Comparison of ENCODE assay signal across 20 mouse cellular contexts in the genomic region with DNA sequence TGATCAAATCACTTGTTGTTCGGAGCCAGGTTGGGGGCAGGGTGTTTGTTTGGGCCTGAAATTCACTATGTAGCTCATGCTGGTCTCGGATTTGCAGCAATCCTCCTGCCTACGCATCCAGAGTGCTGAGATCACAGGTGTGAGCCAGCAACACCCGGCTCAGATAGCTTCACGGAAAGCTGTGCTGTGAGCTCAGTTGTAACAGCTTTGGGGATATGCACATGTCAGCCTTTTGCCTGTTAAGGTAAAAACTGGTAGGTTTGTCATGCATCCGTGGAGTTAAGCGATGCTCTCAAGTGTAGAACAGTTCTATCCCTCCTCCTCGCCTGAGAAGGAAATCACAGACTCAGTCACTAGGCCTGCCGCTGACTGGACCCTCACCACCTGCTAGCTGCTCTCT. TPM values are rescaled to one million over a fixed set of nuclear protein-coding genes. Genes with fewer than 3 reads are reported as not detected.
DNase-seq lines count a peak whose midpoint lies in the region; ATAC-seq lines count a peak whose summit lies in the region.
"Had no signal": no experiment of that assay in that cellular context is flagged by ENCODE, and none has a peak within 500 bp of the region (broad histone marks: within the 10 kb centered on the region; RNA-seq: fewer than 3 reads in every experiment).

No protein-coding gene starts in this region.

- ATAC-seq in forebrain, embryonic 16.5 days: peak; percentile 49; the same call in 1 of the 2 replicates
- no peak for ATAC-seq in forebrain, embryonic 15.5 days (replicated peaks)
- ATAC-seq: midbrain, embryonic 16.5 days had no signal

- H3K4me2 ChIP-seq in forebrain, embryonic 16.5 days (ENCODE audit: low read length): no peak overlapping the region
- no peak overlapping the region for H3K4me2 ChIP-seq in forebrain, embryonic 15.5 days (replicated peaks)
- H3K4me2 ChIP-seq: embryonic facial prominence, embryonic 13.5 days; heart, embryonic 15.5 days; neural tube, embryonic 15.5 days had no signal

- no peaks in the 10 kb centered on the region for H3K9me3 ChIP-seq in forebrain, embryonic 16.5 days (ENCODE audit: control insufficient read depth, low read length)
- no peaks in the 10 kb centered on the region for H3K9me3 ChIP-seq in forebrain, embryonic 15.5 days
- H3K9me3 ChIP-seq: embryonic facial prominence, embryonic 13.5 days; heart, embryonic 15.5 days; megakaryocyte, embryonic 14.5 days; neural tube, embryonic 15.5 days had no signal

- no peak overlapping the region for H3K4me3 ChIP-seq in forebrain, embryonic 16.5 days (replicated peaks; ENCODE audit: low read length)
- no peak overlapping the region for H3K4me3 ChIP-seq in forebrain, embryonic 15.5 days
- H3K4me3 ChIP-seq: embryonic facial prominence, embryonic 13.5 days; heart, embryonic 15.5 days; megakaryocyte, embryonic 14.5 days; neural tube, embryonic 15.5 days had no signal

- H3K27me3 ChIP-seq in forebrain, embryonic 16.5 days (replicated peaks; ENCODE audit: control insufficient read depth, insufficient read depth, low read length): no peaks in the 10 kb centered on the region
- no peaks in the 10 kb centered on the region for H3K27me3 ChIP-seq in forebrain, embryonic 15.5 days
- H3K27me3 ChIP-seq: neural tube, embryonic 15.5 days had no signal

- 78% methylated on average over 9 of the region's 9 CpGs for WGBS in forebrain, embryonic 16.5 days
- WGBS in forebrain, embryonic 15.5 days: 80% methylated on average over 9 of the region's 9 CpGs

- peaks cover 6% of the 10 kb centered on the region; the same call in 1 of the 2 replicates for H3K4me1 ChIP-seq in forebrain, embryonic 16.5 days (replicated peaks; ENCODE audit: control insufficient read depth, insufficient read depth, low read length)
- H3K4me1 ChIP-seq in forebrain, embryonic 15.5 days: peaks cover 6% of the 10 kb centered on the region

- H3K27ac ChIP-seq in forebrain, embryonic 16.5 days (ENCODE audit: low read length): no peak overlapping the region
- no peak overlapping the region for H3K27ac ChIP-seq in forebrain, embryonic 15.5 days (replicated peaks)
- H3K27ac ChIP-seq: embryonic facial prominence, embryonic 13.5 days; heart, embryonic 15.5 days; neural tube, embryonic 15.5 days had no signal

- H3K36me3 ChIP-seq in forebrain, embryonic 16.5 days (ENCODE audit: control insufficient read depth, insufficient read depth): peaks cover 4% of the 10 kb centered on the region; the same call in 1 of the 2 replicates
- 0 out of 2 replicates have a peak, but pooled peaks cover 5% of the 10 kb centered on the region for H3K36me3 ChIP-seq in forebrain, embryonic 15.5 days
- H3K36me3 ChIP-seq: embryonic facial prominence, embryonic 13.5 days; heart, embryonic 15.5 days had no signal

- H3K9ac ChIP-seq in forebrain, embryonic 16.5 days (replicated peaks; ENCODE audit: low read depth, low read length): no peak overlapping the region
- H3K9ac ChIP-seq in forebrain, embryonic 15.5 days (replicated peaks): no peak overlapping the region
- H3K9ac ChIP-seq: embryonic facial prominence, embryonic 13.5 days; heart, embryonic 15.5 days; neural tube, embryonic 15.5 days had no signal

- DNase-seq in layer of hippocampus, adult 8-10 months (ENCODE audit: low spot score in 2 of 2): peak; percentile 57 to 65
- no peak for DNase-seq in layer of hippocampus, postnatal 36 days
- peak; percentile 75 for DNase-seq in layer of hippocampus, adult 9-11 months
- DNase-seq in right cerebral cortex, postnatal 36 days (ENCODE audit: low spot score in 2 of 2): peak; percentile 76 to 78
- DNase-seq in cerebellum, postnatal 4 days (ENCODE audit: low spot score in 2 of 2): no peak
- DNase-seq in kidney, adult 9 months: no peak
- DNase-seq: adrenal gland, adult 8-10 months; cerebellum, postnatal 10 days; gastrocnemius, postnatal 14 days; kidney, adult 18-20 months; kidney, postnatal 10 days; lung, adult 18-20 months; thymus, postnatal 14 days had no signal

RNA-seq across cellular contexts. Expression of a gene that starts 28.9 kb away (rescaled TPM):
- polyA plus RNA-seq in forebrain, embryonic 16.5 days (2015; fragmentation: Nextera tagmentation; extraction: Ambion mirVana): 7.9 and 10.7 TPM in 2 replicates
- 8.3 and 9.1 TPM in 2 replicates for polyA plus RNA-seq in forebrain, embryonic 15.5 days (2015; fragmentation: Nextera tagmentation; extraction: Ambion mirVana)
- 10 to 100 TPM; 47.1 to 61.1 (median 56.9) TPM for total RNA-seq in layer of hippocampus, adult 8-10 months (2022)
- total RNA-seq in layer of hippocampus, postnatal 36 days (2021): 10 to 100 TPM; 43.8 to 45.6 TPM

RNA-seq across cellular contexts. Expression of a gene that starts 32.6 kb away (rescaled TPM):
- polyA plus RNA-seq in forebrain, embryonic 16.5 days (2015; fragmentation: Nextera tagmentation; extraction: Ambion mirVana): not detected in 2 replicates
- polyA plus RNA-seq in forebrain, embryonic 15.5 days (2015; fragmentation: Nextera tagmentation; extraction: Ambion mirVana): not detected in 2 replicates
- not detected for total RNA-seq in layer of hippocampus, adult 8-10 months (2022)
- not detected for total RNA-seq in layer of hippocampus, postnatal 36 days (2021)
- polyA plus RNA-seq: embryonic facial prominence, embryonic 13.5 days; midbrain, embryonic 16.5 days had no signal

RNA-seq across cellular contexts. Expression of a gene that starts 41.3 kb away (rescaled TPM):
- polyA plus RNA-seq in forebrain, embryonic 16.5 days (2015; fragmentation: Nextera tagmentation; extraction: Ambion mirVana): 53.4 and 57.0 TPM in 2 replicates
- polyA plus RNA-seq in forebrain, embryonic 15.5 days (2015; fragmentation: Nextera tagmentation; extraction: Ambion mirVana): 59.0 and 63.2 TPM in 2 replicates
- 10 to 100 TPM in 3 of 4 experiments, 1 to 10 TPM in 1; 9.7 to 12.1 (median 11.1) TPM for total RNA-seq in layer of hippocampus, adult 8-10 months (2022)
- 10 to 100 TPM; 11.4 to 13.1 TPM for total RNA-seq in layer of hippocampus, postnatal 36 days (2021)

Comparison
In these comparisons a context has a peak if more than half of its experiments do, and no peak if none do; other contexts are left out.
1. DNase-seq: peak in layer of hippocampus, adult 8-10 months (2 of 2), layer of hippocampus, adult 9-11 months (single experiment) and right cerebral cortex, postnatal 36 days (2 of 2); none in layer of hippocampus, postnatal 36 days (0 of 2), cerebellum, postnatal 4 days (0 of 2) and kidney, adult 9 months (single experiment).